Mouse (Mus musculus): ENCODE measurements around the gene Sema4d. TPM values are rescaled to one million over a fixed set of nuclear protein-coding genes. Genes with fewer than 3 reads are reported as not detected.

The Sema4d gene
- polyA plus RNA-seq, 1 experiment: 3.1 TPM

DNA sequence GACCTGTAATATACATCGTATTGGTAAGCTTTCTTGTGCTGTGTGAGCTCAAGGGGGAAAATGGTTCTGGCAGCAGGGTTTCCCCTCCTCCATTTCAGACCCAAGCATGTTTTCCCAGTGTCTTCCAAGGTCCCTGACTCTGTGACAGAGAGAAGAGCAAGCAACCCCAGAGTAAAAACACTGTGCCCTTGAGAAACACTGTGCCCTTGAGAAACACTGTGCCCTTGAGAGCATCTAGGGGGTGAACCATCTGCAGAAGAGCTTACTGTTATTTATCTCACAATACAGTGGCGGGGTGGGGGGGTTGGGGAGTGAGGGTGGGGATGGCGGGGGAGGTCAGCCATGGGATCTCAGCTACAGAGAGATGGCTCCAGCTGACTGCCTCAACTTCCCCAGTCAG, 74.3 kb downstream of the Sema4d start:
- no peak overlapping the region for H3K4me3 ChIP-seq (ENCODE audit: insufficient read depth, low read length)
- TF ChIP-seq CTCF (IDR thresholded peaks at IDR 0.05; ENCODE audit: borderline replicate concordance, insufficient read depth, low read length) (no peak), POLR2A (IDR thresholded peaks at IDR 0.05; ENCODE audit: low read depth, low read length) (no peak)
- no peaks in the 10 kb centered on the region for H3K4me1 ChIP-seq (ENCODE audit: control insufficient read depth, insufficient read depth, low read length)
- no peak overlapping the region for H3K27ac ChIP-seq (ENCODE audit: insufficient read depth, low read length)

DNA sequence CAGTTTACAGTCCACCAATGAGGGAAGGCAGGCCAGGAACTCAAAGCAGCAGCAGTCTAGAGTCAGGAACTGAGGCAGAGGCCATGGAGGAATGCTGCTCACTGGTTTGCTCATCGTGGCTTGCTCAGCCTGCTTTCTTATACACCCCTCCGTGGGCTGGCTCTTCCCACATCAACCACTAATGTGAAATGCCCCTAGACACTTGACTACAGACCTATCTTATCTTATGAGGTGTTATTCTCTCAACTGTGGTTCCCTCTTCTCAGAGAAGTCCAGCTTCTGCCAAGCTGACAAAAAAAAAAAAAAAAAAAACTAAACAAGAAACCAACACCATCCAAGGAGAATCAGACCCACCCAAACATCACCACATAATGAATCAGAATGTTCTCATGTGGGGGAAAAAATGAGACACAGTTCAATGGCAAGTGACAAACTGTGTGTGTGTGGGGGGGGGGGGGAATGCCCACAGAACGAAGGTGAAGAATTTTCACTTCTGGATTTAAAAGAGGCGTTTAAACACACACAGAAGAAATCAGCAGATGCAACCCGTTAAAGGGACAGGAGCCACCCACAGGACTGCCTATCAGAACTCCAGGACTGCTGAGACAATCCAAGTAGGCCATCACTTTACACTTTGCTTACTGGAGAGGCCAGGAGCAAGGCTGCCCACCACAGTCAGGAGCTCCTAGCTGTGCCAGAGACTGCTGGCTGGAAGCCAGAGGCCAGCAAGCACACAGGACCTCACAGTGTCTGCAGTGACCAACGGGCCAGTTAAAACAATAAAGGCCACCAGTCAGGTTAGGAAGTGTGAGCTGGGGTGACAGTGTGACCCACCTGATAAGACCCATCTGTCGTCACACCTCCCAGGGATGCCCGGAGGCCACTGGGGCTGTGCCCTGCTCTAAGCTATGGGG, 76.9 kb downstream of the Sema4d start:
- no peaks in the 10 kb centered on the region for H3K4me1 ChIP-seq (ENCODE audit: control insufficient read depth, insufficient read depth, low read length)
- TF ChIP-seq POLR2A (IDR thresholded peaks at IDR 0.05; ENCODE audit: low read depth, low read length): no peak
- TF ChIP-seq CTCF (IDR thresholded peaks at IDR 0.05; ENCODE audit: borderline replicate concordance, insufficient read depth, low read length): no peak
- no peak overlapping the region for H3K4me3 ChIP-seq (ENCODE audit: insufficient read depth, low read length)
- H3K27ac ChIP-seq (ENCODE audit: insufficient read depth, low read length): no peak overlapping the region

DNA sequence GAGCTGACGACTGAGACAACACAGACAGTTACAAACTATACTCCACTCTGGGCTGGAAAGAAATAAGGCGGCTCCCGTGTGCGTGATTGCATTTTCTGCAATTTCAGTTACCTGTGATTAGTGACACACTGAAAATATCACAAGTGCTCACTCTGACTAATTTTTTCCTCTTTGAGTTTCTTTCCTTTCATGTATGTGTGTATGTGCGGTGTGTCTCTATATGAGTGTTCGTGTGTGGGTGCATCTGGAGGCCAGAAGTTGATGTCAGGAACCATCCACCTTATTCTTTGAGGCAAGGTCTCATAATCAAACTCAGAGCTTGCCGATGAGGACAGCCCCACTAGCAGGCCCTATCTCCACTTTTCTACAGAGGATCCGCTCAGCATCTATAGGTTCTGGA, 81.5 kb downstream of the Sema4d start:
- H3K27ac ChIP-seq (ENCODE audit: insufficient read depth, low read length): no peak overlapping the region
- H3K4me1 ChIP-seq (ENCODE audit: control insufficient read depth, insufficient read depth, low read length): no peaks in the 10 kb centered on the region
- H3K4me3 ChIP-seq (ENCODE audit: insufficient read depth, low read length): no peak overlapping the region
- TF ChIP-seq CTCF (IDR thresholded peaks at IDR 0.05; ENCODE audit: borderline replicate concordance, insufficient read depth, low read length): no peak
- no peak for TF ChIP-seq POLR2A (IDR thresholded peaks at IDR 0.05; ENCODE audit: low read depth, low read length)

DNA sequence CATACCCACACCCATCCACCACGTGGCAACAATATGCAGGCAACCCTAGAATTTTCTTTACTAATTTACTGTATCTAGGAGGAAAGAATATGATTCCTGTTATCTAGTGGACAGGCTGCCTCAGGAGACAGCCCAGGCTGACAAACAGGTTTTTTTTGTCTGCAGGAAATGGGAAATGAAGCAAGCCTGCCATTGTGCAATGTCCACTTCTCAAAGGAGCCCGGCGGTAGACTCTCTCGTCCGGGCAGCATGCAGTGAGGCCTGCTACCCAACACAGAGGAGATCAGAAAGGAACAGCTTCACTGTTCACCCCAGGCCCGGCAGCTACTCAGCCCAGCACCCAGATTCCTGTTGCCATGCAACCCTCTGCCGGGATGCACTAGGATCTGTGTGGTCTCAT, 82.8 kb downstream of the Sema4d start:
- Histone ChIP-seq H3K4me1 (ENCODE audit: control insufficient read depth, insufficient read depth, low read length) (no peaks in the 10 kb centered on the region), H3K4me3 (ENCODE audit: insufficient read depth, low read length) (no peak overlapping the region), H3K27ac (ENCODE audit: insufficient read depth, low read length) (no peak overlapping the region)
- TF ChIP-seq CTCF (IDR thresholded peaks at IDR 0.05; ENCODE audit: borderline replicate concordance, insufficient read depth, low read length) (no peak), POLR2A (IDR thresholded peaks at IDR 0.05; ENCODE audit: low read depth, low read length) (no peak)

DNA sequence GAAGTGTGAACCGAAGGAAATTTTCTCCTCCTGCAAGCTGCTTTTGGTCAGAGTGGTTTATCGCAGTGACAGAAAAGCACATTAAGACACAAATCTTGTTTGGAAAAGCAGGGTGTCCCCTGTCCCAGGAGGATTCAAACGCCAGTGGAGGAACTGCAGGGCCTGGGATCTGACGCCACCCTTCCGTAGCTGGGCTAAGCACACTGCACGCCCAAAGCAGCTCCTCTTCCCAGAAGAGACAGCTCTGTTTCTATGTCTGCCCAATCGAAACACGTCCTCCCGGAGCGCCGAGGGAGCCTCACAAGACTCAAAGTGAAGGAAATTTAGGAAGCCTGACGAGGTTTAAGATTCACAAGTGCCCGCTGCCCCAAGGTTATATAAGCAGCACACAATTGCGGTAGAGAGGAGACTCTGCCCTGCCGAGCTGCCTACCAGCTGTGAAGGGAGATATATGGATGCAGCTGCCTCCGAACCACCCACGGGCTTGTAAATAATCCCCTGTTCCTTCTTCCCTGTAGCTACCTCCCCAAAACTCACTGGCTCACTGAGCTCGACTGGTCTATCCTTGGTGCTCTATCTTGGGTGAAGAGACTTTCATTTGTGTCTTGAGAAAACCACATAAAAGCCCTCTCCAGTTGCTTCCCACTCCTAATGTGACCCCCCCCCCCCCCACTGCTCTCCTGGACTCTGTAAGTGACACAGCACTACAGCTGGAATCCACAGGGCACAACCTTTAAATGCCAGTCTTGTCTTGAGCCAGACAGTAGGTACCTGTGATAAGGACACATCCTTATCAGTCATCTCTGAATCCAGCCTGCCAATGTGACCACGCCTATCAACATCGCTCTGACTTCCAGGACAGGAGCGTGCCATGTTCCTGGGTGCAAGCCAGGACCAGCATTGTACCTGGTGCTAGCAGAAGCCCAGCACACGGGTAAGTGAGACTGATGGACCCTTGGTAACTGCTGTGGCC, 87.4 kb downstream of the Sema4d start:
- H3K4me1 ChIP-seq (ENCODE audit: control insufficient read depth, insufficient read depth, low read length): no peaks in the 10 kb centered on the region
- no peak overlapping the region for H3K27ac ChIP-seq (ENCODE audit: insufficient read depth, low read length)
- no peak overlapping the region for H3K4me3 ChIP-seq (ENCODE audit: insufficient read depth, low read length)
- TF ChIP-seq POLR2A (IDR thresholded peaks at IDR 0.05; ENCODE audit: low read depth, low read length) (no peak), CTCF (IDR thresholded peaks at IDR 0.05; ENCODE audit: borderline replicate concordance, insufficient read depth, low read length) (no peak)

GRCm38 (mm10) chr13:51703893-51704292, 89.7 kb downstream of the Sema4d start:
- Histone ChIP-seq H3K27ac (ENCODE audit: insufficient read depth, low read length) (no peak overlapping the region), H3K4me3 (ENCODE audit: insufficient read depth, low read length) (no peak overlapping the region), H3K4me1 (ENCODE audit: control insufficient read depth, insufficient read depth, low read length) (no peaks in the 10 kb centered on the region)
- TF ChIP-seq POLR2A (IDR thresholded peaks at IDR 0.05; ENCODE audit: low read depth, low read length) (no peak), CTCF (IDR thresholded peaks at IDR 0.05; ENCODE audit: borderline replicate concordance, insufficient read depth, low read length) (no peak)

DNA sequence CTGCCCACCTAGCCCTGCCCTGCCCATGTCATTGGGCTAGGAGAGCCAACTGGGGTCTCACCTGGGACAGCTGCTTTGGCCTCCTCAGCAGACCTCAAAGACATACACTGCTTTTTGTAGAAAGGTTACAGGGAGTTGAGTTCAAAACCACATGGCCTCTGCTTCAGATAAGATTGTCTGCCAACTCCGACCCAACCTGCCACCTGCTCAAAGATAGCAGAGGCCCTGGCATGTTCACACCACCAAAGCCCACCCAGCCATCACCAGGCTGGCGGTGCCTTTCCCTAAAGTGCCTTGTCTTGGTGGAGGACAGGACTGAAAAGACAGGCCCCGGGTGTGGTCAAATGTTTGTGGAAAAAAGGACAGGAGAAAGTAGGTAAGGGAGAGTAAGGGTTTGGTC, 95.2 kb downstream of the Sema4d start:
- TF ChIP-seq POLR2A (IDR thresholded peaks at IDR 0.05; ENCODE audit: low read depth, low read length) (no peak), CTCF (IDR thresholded peaks at IDR 0.05; ENCODE audit: borderline replicate concordance, insufficient read depth, low read length) (no peak)
- no peaks in the 10 kb centered on the region for H3K4me1 ChIP-seq (ENCODE audit: control insufficient read depth, insufficient read depth, low read length)
- no peak overlapping the region for H3K27ac ChIP-seq (ENCODE audit: insufficient read depth, low read length)
- H3K4me3 ChIP-seq (ENCODE audit: insufficient read depth, low read length): no peak overlapping the region

DNA sequence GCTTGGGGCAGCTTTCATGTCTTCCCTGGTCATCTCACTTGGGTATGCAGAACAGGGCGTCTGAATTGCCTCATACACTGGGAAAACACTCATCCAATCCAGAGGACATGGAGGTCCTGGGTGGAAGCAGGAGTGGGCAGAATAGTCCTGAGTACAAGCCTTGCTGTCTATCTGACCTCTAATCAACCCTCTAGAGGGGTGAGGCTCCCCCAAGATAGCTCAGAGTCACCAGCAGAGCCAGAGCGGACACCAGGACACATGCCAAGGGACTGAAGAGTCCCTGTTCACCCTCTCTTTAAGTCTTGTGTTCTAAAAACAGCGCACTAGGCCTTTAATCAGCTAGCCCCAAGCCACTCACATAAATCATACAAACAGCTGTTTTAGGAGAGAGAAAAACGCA, 95.7 kb downstream of the Sema4d start:
- H3K4me1 ChIP-seq (ENCODE audit: control insufficient read depth, insufficient read depth, low read length): no peaks in the 10 kb centered on the region
- no peak overlapping the region for H3K4me3 ChIP-seq (ENCODE audit: insufficient read depth, low read length)
- H3K27ac ChIP-seq (ENCODE audit: insufficient read depth, low read length): no peak overlapping the region
- no peak for TF ChIP-seq CTCF (IDR thresholded peaks at IDR 0.05; ENCODE audit: borderline replicate concordance, insufficient read depth, low read length)
- no peak for TF ChIP-seq POLR2A (IDR thresholded peaks at IDR 0.05; ENCODE audit: low read depth, low read length)

- TF ChIP-seq CTCF (IDR thresholded peaks at IDR 0.05; ENCODE audit: borderline replicate concordance, insufficient read depth, low read length) (no peak), POLR2A (IDR thresholded peaks at IDR 0.05; ENCODE audit: low read depth, low read length) (no peak)
- no peaks in the 10 kb centered on the region for H3K4me1 ChIP-seq (ENCODE audit: control insufficient read depth, insufficient read depth, low read length)
- H3K27ac ChIP-seq (ENCODE audit: insufficient read depth, low read length): no peak overlapping the region
- no peak overlapping the region for H3K4me3 ChIP-seq (ENCODE audit: insufficient read depth, low read length)
Measured at GRCm38 (mm10) chr13:51697455-51697854, 96.1 kb downstream of the Sema4d start.
